Mouse (Mus musculus): ENCODE measurements around the gene Sema3g. TPM values are rescaled to one million over a fixed set of nuclear protein-coding genes. Genes with fewer than 3 reads are reported as not detected.

The Sema3g gene
- polyA plus RNA-seq (2011; ENCODE audit: insufficient read length, low read depth, missing spikeins) = 0.25 and 0.90 TPM in 2 replicates

GRCm38 (mm10) chr14:31217666-31218065, at the start of gene Sema3g:
Gene Sema3g, plus strand, starts transcription at chr14:31217860.
- no peak within 1 kb of the TSS for H3K27ac ChIP-seq (ENCODE audit: insufficient read depth, low read length)
- no peak within 1 kb of the TSS for H3K4me3 ChIP-seq (ENCODE audit: insufficient read depth, low read length)
- H3K4me1 ChIP-seq (ENCODE audit: control insufficient read depth, insufficient read depth, low read length) = no peaks in the 10 kb centered on the region
- TF ChIP-seq POLR2A (IDR thresholded peaks at IDR 0.05; ENCODE audit: low read depth, low read length) (no peak), CTCF (IDR thresholded peaks at IDR 0.05; ENCODE audit: borderline replicate concordance, insufficient read depth, low read length) (peak; percentile 29; the same call in 1 of the 2 replicates)

DNA sequence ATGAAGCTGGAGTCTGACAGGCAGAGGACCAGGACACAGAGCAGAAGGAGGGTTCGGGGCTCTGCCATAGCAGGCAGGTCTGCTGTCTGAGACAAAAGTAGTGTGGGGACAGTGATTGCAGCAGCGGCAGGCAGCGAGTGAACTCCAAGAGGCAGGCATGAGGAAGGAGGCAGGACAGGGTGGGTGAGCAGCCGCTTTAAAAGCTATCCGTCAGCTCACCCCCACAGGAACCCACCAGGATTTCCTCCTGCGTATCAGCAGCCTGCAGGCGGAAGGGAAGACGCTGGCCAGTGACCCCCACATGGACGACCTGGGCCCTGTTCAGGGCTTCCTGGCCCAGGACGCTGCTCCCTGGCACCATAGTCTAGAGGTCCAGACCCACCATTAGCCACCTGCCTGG, 49.2 kb upstream of the Sema3g start, which contains the start of gene Stab1:
Gene Stab1, minus strand, starts transcription at position 217 of the 400 bp plus-strand sequence.
- H3K27ac ChIP-seq (ENCODE audit: insufficient read depth, low read length) = no peak within 1 kb of the TSS
- TF ChIP-seq CTCF (IDR thresholded peaks at IDR 0.05; ENCODE audit: borderline replicate concordance, insufficient read depth, low read length) = no peak
- TF ChIP-seq POLR2A (IDR thresholded peaks at IDR 0.05; ENCODE audit: low read depth, low read length) = no peak
- no peaks in the 10 kb centered on the region for H3K4me1 ChIP-seq (ENCODE audit: control insufficient read depth, insufficient read depth, low read length)
- H3K4me3 ChIP-seq (ENCODE audit: insufficient read depth, low read length) = no peak within 1 kb of the TSS

- TF ChIP-seq CTCF (IDR thresholded peaks at IDR 0.05; ENCODE audit: borderline replicate concordance, insufficient read depth, low read length) = no peak
- no peak for TF ChIP-seq POLR2A (IDR thresholded peaks at IDR 0.05; ENCODE audit: low read depth, low read length)
- H3K4me3 ChIP-seq (ENCODE audit: insufficient read depth, low read length) = no peak overlapping the region
- no peaks in the 10 kb centered on the region for H3K4me1 ChIP-seq (ENCODE audit: control insufficient read depth, insufficient read depth, low read length)
- H3K27ac ChIP-seq (ENCODE audit: insufficient read depth, low read length) = no peak overlapping the region
These were observed 48.2 kb upstream of the Sema3g start for GRCm38 (mm10) chr14:31169508-31169907.

DNA sequence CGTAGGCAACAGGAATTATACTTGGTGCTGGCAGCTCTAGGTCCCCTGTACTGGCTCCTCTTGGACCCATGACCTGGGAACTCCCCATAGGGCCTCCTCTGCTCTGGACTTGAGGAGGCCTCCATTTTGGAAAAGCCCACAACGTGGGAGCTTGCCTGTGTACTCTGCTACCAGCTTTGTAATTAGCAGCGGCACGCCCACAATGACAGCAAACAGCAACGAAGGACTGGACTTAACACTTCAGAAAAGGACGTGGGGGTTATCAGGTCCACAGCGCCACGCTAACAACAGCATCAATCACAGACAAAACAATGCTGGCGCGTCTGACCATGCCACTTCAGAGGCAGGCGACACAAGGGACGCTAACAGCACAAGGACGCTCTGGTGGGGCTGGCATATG, 46.7 kb upstream of the Sema3g start:
- Histone ChIP-seq H3K4me3 (ENCODE audit: insufficient read depth, low read length) (no peak overlapping the region), H3K4me1 (ENCODE audit: control insufficient read depth, insufficient read depth, low read length) (no peaks in the 10 kb centered on the region), H3K27ac (ENCODE audit: insufficient read depth, low read length) (no peak overlapping the region)
- TF ChIP-seq CTCF (IDR thresholded peaks at IDR 0.05; ENCODE audit: borderline replicate concordance, insufficient read depth, low read length) = no peak
- no peak for TF ChIP-seq POLR2A (IDR thresholded peaks at IDR 0.05; ENCODE audit: low read depth, low read length)

DNA sequence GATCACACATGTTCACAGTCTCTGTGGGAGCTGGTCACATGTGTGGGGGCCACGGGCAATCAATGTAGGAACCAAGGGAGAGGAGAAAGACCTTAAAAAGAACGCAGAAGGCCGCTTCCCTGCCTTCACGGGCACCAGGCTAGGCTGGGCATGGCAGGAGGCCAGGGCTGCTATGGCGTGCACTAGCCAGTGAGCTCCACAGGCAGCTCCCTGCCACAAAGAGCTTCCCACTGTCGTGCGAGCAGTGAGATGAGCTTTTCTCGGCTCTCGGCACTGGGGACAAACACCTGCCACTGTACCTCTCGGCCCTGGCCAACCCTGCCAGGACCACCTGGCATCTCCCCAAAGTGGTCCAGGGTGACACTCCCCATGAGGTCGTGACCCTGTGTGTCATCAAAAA, 46.3 kb upstream of the Sema3g start:
- Histone ChIP-seq H3K27ac (ENCODE audit: insufficient read depth, low read length) (no peak overlapping the region), H3K4me1 (ENCODE audit: control insufficient read depth, insufficient read depth, low read length) (no peaks in the 10 kb centered on the region), H3K4me3 (ENCODE audit: insufficient read depth, low read length) (no peak overlapping the region)
- TF ChIP-seq CTCF (IDR thresholded peaks at IDR 0.05; ENCODE audit: borderline replicate concordance, insufficient read depth, low read length) (no peak), POLR2A (IDR thresholded peaks at IDR 0.05; ENCODE audit: low read depth, low read length) (no peak)

DNA sequence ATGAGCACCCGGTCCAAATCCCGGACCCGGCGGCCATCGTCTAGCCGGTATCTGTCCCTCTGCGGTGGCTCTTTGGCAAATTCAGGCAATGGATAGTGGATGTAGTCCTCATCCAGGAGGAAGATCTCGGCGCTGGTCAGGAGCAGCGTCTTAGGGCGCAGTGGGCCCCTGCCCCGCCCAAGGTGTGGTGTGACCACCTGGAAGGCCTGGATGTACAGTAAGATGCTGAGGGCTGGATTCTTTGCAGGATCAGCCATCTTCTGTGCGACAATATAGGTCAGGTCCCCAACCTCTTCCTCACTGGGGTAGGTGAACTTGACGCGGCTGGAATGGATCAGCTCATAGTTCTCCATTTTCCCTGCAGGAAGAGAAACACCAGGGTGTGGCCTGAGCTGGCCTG, 45.8 kb upstream of the Sema3g start:
- no peak overlapping the region for H3K27ac ChIP-seq (ENCODE audit: insufficient read depth, low read length)
- H3K4me3 ChIP-seq (ENCODE audit: insufficient read depth, low read length) = no peak overlapping the region
- no peaks in the 10 kb centered on the region for H3K4me1 ChIP-seq (ENCODE audit: control insufficient read depth, insufficient read depth, low read length)
- TF ChIP-seq POLR2A (IDR thresholded peaks at IDR 0.05; ENCODE audit: low read depth, low read length) (no peak), CTCF (IDR thresholded peaks at IDR 0.05; ENCODE audit: borderline replicate concordance, insufficient read depth, low read length) (no peak)

GRCm38 (mm10) chr14:31172781-31173455, 44.7 kb upstream of the Sema3g start:
- no peak overlapping the region for H3K4me3 ChIP-seq (ENCODE audit: insufficient read depth, low read length)
- H3K27ac ChIP-seq (ENCODE audit: insufficient read depth, low read length) = no peak overlapping the region
- TF ChIP-seq CTCF (IDR thresholded peaks at IDR 0.05; ENCODE audit: borderline replicate concordance, insufficient read depth, low read length) = no peak
- TF ChIP-seq POLR2A (IDR thresholded peaks at IDR 0.05; ENCODE audit: low read depth, low read length) = no peak
- H3K4me1 ChIP-seq (ENCODE audit: control insufficient read depth, insufficient read depth, low read length) = no peaks in the 10 kb centered on the region

GRCm38 (mm10) chr14:31173537-31173936, 44.1 kb upstream of the Sema3g start:
- no peak for TF ChIP-seq POLR2A (IDR thresholded peaks at IDR 0.05; ENCODE audit: low read depth, low read length)
- TF ChIP-seq CTCF (IDR thresholded peaks at IDR 0.05; ENCODE audit: borderline replicate concordance, insufficient read depth, low read length) = no peak
- no peaks in the 10 kb centered on the region for H3K4me1 ChIP-seq (ENCODE audit: control insufficient read depth, insufficient read depth, low read length)
- no peak overlapping the region for H3K27ac ChIP-seq (ENCODE audit: insufficient read depth, low read length)
- no peak overlapping the region for H3K4me3 ChIP-seq (ENCODE audit: insufficient read depth, low read length)

GRCm38 (mm10) chr14:31177287-31177686, 40.4 kb upstream of the Sema3g start:
- Histone ChIP-seq H3K4me1 (ENCODE audit: control insufficient read depth, insufficient read depth, low read length) (no peaks in the 10 kb centered on the region), H3K27ac (ENCODE audit: insufficient read depth, low read length) (no peak overlapping the region), H3K4me3 (ENCODE audit: insufficient read depth, low read length) (no peak overlapping the region)
- TF ChIP-seq CTCF (IDR thresholded peaks at IDR 0.05; ENCODE audit: borderline replicate concordance, insufficient read depth, low read length) = no peak
- no peak for TF ChIP-seq POLR2A (IDR thresholded peaks at IDR 0.05; ENCODE audit: low read depth, low read length)

DNA sequence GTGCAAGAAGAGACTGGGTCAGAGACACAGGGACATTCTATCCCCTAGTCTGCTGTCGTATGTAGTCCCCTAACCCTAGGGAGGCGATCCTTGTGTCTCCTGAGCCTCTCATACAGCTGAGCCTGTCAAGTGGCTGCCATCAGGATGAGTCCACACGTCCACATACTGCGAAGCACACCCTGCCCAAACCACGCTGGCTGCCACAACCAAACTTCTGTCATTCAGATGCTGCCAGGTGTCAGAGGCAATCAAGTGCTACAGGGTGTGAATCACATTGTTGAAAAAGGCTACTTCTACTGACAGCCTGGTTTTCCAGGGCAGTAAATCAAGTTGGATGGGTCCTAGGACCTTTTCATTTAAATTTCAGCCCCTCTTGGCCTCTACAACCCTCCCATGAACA, 39.9 kb upstream of the Sema3g start:
- H3K4me1 ChIP-seq (ENCODE audit: control insufficient read depth, insufficient read depth, low read length) = no peaks in the 10 kb centered on the region
- no peak for TF ChIP-seq CTCF (IDR thresholded peaks at IDR 0.05; ENCODE audit: borderline replicate concordance, insufficient read depth, low read length)
- no peak for TF ChIP-seq POLR2A (IDR thresholded peaks at IDR 0.05; ENCODE audit: low read depth, low read length)
- no peak overlapping the region for H3K27ac ChIP-seq (ENCODE audit: insufficient read depth, low read length)
- H3K4me3 ChIP-seq (ENCODE audit: insufficient read depth, low read length) = no peak overlapping the region
